Mouse (Mus musculus): ENCODE data around the gene Pxt1. TPM values are rescaled to one million over a fixed set of nuclear protein-coding genes. Genes with fewer than 3 reads are reported as not detected.
"Not testable (repeated sequence)": the region's sequence is repeated elsewhere in the genome, so short reads cannot be mapped to it uniquely, and the experiment has no call there.

Pxt1 gene
- not detected for polyA plus RNA-seq (2017; shearing (Covaris generic))

DNA sequence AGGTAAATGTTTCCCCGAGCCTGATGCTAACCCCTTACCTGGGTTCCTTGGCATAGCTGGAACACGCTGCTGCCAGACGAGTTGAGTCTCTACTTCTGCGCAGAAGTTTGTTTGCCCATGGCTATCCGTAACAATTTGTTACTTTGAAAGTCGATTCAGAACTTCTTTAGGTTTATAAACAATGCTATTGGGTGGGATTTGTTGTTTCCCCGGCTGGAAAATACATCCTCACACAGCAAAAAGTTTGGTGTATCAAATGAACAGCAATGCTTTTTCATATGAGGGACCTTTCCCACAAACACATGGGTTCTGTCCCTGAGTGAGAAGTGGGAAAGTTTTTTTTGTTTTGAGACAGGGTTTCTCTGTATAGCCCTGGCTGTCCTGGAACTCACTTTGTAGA lies at the start of gene Pxt1:
Gene Pxt1 (minus strand): TSS at position 101 of the 400 bp plus-strand sequence.
- no peak for ATAC-seq

DNA sequence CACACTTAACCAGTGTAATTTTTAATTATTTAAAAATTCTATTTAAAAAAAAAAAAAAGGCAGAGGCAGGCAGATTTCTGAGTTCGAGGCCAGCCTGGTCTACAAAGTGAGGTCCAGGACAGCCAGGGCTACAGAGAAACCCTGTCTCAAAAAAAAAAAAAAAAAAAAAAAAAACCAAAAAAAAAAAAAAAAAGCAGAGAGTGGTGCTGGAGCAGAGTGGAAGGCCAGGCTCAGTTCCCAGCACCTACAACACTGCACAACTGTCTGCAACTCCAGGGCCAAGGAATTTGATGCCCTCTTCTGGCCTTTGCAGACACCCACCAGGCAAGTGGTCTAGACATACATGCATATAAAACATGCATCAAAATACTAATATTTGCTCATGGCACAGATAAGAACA lies 49.4 kb upstream of the Pxt1 start:
- not testable (repeated sequence) for ATAC-seq

DNA sequence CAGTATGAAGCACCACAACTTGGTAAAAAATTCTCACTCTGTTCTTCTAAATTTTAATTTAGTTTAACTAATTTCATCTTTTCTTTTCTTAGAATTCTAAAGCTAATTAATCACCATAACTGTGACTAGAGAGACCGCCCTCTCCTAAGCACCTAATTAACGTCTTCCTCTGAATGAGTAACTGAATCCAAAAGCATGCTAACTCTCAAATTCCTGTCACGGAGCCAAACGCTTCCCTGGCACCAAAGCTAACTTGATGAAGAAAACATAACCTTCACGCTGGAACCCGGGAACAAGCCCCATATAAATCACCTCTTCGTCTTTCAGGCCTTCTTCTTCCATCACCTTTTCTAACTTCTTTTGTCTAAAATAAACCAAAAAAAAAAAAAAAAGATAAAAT lies 48.5 kb upstream of the Pxt1 start:
- ATAC-seq = no peak

DNA sequence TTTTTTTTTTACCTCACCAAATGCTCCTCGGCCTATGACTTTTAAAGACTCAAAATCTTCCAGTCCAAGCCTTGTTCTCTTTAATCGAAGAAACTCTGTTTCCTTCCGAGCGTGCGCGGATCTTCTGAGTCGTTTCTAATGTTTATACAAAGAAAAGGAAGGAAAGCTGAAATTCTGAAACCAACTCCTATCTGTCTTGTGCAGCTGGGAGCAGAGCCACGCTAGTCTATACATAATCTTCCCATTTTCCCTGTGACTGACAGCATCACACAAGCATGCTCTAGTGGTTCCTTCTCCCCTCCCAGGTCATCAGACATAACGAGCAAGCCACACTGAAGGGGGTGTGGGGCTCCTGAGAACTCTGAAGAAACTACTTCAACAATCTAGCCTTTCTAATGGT lies 47.6 kb upstream of the Pxt1 start:
- no peak for ATAC-seq

DNA sequence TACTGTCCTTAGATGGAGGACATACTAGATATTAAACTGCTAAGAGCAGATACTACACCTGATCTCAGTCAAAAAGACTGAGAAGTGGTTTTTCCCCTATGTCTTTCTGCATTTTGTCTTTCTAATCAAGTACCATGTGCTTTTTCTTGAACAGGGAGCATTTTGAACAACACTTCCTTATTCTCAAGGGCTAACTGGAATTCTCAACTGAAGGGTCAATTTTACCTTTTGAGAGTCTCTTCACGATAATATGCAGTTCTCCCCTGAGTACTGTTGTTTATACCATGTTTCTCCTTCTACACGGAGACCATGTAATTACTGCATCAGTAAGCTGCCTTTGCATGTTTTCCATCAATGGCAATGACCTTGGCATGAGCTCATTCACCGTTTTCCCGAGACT lies 46.4 kb upstream of the Pxt1 start:
- ATAC-seq = no peak

DNA sequence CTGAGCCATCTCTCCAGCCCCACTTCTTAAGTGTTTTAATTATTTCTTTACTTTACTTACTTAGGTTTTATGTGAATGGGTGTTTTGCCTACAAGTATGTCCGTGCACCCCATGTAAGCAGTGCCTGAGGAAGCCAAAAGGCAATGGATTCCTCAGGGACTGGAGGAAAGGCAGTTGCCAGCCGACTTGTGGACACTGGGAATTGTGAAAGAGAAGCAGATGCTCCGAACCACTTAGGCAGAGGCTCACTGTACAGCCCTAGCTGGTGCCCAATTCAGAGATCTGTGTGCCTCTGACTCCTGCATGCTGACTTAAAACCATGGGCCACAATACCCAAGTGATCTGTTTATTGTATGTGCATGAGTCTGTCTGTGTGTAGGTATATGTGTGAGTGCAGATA lies 45.4 kb upstream of the Pxt1 start:
- ATAC-seq = no peak

DNA sequence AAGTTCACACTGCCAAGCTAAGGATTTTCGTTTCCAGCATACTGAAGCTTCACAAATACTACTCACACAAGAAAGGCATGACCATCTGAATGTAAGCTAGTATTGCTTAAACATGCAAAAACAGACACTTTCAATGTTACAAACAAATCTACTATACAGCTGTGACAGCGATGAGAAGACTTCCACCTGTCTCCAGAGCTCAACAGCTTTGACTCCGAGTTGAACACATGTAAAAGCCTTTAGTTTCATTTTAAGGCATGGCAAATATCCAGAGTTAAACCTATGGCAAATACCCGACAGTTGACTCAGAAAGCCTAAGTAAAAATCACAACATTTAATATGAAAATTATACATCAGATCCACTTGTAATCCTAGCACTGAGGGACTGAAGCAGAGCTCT lies 44.7 kb upstream of the Pxt1 start:
- no peak for ATAC-seq

DNA sequence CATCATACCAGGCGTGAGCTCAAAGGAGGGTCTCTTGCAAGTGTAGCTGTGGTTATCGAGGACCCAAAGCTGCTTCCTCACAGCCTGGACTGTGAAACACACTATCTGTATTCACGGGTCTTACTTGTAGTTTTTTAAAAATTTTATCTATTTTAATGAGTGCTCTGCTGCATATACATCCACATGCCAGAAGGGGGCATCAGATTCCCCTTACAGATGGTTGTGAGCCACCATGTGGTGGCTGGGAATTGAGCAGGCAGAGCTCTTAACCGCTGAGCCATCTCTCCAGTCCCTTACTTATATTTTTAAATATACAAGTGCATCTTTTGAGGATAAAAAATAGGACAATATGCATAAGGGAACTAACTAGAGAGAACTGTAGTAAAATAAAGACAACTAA lies 44.1 kb upstream of the Pxt1 start:
- ATAC-seq = peak; percentile 52

DNA sequence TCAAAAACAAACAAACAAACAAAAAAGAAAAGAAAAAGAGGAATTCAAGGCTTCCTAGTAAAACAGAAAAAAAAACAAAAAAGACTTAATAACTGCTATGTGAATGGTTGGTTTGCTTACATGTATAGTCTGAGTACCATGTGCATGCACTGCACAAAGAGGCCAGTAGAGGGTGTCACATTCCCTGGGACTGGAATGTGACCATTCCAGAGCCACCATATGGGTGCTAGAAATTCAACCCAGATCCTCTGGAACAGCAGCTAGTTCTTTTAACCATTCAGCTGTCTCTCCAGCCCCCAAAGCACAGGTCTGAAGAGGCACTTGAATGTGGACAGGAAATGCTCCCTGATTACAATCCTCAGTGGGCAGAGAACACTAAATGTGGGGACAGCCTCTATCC lies 43.2 kb upstream of the Pxt1 start:
- no peak for ATAC-seq

DNA sequence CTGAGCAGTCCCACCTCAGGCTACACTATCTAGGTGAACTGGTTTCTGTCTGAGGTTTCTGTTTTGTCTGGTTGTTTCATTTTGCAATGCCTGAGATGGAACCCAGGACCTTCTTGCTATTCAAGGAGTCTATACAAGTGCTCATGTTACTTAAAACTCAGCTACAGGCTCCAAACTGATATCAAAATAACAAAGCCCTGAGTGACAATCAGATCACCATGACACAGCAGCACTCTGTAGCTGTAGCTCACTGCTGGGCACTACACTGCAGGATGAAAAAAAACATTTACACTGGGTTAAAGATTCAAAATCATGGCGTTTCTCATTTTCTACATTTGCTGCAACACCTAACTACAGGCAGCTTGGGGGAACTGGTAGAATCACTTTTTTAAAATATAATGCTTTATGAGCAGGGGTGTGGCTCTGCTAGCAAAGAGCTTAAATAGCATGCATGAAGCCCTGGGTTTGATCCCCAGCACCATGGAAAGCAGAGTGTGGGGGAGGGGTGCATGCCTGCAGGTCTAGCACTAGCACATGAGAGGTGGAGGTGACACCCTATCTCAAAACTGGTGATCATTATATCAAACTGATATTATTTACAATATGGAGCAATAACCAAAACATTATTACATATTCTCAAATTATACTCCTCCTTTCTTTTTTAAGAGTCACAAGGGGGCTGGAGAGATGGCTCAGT lies 41.2 kb upstream of the Pxt1 start:
- no peak for ATAC-seq

DNA sequence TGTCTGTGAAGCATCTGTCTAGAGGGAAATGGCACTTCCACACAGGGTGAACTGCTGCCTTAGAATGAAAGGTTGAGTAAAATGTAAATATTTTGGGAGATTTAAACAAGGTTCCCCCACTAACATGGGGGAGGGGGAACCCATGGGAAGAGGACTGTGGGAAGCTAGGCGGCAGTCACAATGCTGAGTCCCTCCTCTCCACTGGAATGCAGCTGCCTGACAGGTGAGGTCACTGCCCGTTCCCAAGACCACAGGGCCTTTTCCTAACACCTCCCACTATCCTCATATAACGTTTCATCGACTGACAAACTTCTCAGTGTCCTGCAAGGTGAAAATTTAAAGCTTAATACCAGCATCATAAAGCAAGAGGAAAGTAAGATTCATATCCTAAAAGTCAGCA lies 39.0 kb upstream of the Pxt1 start:
- no peak for ATAC-seq

DNA sequence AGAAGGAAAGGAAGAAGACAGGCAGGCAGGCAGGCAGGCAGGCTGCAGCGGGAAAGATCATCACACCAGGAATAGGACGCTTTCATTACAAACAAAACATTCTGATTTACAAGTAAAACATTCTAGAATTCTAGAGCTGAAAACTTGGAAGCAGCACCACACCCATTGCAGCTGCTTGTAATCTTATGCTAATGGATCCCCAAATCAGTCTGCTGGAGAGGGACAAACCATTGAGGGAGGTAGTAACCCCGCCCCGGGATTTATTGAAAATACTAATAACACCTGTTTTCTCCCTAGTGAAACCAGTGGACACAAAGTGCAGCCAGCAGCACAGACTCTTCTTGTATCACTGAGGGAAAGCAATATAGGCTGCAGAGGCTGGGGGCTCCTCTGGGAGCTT lies 37.4 kb upstream of the Pxt1 start:
- ATAC-seq = no peak

DNA sequence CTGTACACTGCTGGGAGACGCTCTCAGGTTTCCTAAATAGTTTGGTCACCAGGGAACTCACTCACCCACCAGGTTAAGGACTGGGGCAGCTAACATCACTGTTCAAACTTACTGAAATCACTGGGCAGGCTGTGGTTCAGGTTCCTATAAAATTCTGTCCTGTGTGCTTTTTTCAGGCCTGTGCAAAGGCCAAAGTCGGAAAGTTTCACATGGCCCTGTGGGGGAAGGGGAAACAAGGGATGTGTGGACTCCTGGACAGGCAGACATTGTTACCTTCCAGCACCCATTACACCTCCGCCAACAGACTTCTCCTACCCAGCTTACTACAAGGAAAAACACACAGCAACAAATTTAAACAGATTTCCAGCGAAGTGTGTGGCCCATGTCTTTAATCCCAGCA lies 35.5 kb upstream of the Pxt1 start:
- no peak for ATAC-seq

DNA sequence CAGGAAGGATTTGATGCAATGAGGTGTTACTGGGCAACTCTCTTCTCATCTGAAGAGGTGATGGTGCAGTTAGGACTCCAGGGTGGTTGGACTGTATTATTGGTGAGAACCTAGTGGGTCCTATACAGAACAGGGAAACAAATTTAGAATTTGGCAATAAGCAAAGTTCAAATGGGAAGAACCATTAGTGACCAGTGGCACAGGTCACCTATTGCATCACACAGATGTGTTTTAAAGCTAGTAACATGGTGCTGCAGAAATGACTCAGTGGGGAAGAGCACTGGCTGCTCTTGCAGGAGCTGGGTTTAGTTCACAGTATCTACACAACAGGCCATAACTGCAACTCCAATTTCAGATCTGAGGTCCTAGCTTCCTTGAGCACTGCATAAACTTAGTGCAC lies 26.5 kb upstream of the Pxt1 start:
- no peak for ATAC-seq

DNA sequence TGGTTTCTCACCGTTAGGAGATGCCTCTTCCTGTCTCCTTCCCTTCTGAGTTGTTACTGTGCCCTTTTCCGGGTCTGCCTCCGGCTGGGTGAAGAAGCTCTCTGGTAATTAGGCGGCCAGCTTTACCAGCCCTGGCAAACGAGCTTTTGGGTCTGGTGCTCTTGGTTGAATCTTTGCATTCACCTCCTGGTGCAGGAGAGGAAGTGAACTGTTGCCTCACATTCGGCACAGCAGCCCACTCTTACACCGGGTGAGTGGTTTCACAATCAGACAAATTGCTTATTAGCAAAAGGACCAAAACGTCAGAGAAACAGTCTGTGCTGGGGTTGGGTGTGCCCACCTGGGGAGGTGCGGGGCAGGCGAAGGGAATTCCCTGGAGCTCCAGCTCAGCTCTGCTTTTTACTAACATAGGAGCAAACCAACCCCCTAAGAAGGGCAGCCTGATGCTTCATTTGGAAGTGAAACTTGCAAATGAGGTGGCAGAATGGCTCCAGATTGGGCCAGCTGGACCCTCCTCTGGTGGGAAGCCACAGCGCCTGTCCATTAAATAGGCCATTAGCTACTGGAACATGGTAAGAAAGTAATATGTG lies 23.5 kb upstream of the Pxt1 start:
- ATAC-seq = peak; percentile 64

DNA sequence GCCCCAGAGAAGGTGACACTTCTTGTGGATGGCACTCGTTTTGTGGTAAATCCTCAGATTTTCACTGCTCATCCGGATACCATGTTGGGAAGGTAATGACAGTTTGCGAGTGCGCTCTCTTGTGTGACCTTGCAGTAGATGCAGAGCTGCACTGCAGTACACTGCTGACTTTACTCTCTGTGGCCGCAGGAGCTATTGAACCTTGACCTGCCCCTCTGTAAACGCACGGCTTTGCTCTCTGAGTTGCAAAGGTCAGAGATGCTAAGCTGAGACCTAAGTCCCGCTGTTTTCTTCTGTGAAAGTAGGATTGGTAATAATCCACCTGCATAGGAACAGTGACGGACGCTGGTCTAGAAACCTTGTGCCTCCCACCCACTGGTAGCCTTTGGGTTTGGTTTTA lies 18.0 kb upstream of the Pxt1 start:
- ATAC-seq = no peak

DNA sequence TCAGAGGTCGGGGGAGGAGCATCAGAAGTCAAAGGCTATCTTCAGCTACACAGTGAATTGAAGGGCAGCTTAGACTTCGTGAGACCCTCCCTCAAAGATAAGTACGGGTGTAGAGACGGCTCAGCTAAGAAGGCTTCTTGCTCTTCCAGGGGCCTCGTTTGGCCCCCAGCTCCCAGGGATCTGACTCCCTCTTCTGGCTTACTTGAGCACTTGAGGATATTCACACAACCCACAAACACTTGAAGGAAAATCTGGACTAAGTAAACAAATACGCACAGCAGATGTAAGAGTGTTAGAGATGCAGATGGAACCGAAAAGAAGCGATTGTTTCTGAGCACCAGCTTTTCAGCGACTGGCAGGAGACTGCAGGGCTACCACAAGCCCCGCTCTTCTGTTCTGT lies 17.0 kb upstream of the Pxt1 start:
- no peak for ATAC-seq

DNA sequence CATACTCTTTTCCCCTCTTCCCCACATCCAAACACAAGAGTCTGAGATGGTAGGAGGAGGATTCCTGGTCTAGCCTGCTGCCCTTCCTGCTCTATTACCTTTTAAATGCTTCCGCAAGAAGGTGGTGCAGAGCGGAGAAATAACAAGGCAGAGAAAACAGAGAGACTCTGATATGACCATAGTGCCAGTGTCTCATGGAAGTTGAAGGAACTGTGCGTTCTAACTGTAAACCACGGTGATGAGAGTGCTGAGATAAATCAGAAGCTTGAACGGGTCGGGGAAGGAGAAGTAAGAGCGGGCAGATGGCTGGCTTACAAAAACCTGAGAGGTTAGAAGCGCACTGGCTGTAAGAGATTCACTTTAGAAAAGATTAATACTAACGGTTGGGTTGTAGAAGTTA lies 10.8 kb upstream of the Pxt1 start:
- no peak for ATAC-seq

DNA sequence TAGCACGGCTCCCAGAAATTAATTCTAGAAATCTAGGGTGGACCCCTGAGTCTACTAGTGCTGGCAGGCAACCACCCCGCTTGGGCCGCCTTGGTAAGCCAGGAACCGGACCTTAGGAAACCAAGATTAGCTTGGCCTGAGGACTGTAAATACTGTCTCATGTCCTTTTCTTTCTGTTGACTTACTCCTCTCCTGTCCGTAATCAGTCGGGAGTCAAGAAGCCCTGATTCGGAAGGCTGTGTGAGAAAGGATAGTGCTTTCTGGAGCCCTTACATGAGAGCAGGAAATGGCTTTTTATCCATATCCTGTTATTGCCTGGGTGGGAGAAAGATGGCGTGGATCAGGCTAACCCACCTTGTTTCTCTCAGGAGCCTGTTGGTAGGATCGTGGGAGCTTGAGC lies 9.6 kb upstream of the Pxt1 start:
- peak; percentile 51 for ATAC-seq

DNA sequence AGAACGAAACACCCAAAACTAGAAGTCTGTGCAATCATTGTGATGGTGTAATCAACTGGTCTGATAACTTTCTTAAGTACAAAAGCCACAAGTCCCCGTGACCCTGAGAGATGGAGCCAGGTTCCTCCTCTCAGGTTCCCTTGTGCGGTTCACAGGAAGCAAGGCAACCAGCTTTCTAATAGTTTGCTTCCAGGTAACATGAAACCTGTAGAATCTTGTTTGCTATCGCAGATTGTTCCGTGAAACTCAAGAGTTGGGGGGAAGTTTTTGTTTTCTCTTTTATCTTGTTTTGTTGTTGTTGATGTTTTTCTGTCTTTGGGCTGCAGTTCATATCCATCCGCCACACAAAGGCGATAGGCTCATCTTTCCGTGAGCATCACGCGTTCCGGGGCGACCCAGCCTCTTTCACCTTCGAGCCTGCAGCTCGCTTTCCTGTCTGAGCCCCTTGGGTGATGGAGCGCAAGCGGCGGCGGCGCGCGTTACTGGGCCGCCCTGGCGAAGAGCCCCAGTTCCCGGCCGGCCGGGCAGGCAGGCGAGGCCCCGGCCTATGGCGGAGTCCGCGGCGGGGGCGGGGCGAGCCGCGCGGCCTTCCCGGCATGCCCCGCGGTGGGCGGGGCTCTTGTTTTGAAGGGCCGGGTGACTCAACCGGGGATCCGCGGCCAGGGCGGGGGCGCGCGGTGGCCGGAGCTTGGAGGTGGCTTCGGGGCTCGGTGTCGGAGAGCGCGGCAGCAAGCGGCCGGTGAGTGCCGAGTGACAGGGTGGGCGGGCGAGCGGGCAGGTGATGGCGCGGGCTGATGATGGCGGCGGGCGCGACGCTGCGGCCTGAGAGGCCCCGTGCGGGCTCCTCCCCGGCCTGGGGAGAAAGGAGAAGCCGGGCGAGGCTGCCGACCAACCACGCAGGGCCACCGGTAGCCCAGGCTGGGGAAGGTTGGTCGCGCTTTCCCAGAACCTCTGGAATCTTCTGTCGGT lies 8.5 kb upstream of the Pxt1 start, which contains the start of gene Kctd20:
Gene Kctd20 (plus strand): TSS at position 120 of the 969 bp plus-strand sequence.
- ATAC-seq = peak; percentile 72

DNA sequence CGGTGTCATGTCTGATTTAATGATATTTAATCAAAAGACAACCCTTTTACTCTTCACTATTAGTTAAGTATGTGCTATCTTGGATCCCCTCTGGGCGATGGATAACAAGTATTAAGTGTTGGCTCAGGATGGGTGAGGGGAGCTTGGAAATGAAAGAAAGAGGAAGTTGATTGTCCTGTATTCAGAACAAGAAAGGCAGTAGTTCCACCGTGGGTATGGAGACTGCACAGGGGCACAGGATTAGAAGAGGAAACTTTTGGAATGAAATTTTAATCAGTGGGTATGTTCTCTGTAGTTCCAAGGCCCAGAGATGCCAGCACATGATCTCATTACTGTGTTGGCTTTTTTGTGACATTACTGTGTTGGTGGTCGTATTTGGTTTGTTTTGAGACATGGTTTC lies 7.1 kb upstream of the Pxt1 start:
- ATAC-seq = no peak

DNA sequence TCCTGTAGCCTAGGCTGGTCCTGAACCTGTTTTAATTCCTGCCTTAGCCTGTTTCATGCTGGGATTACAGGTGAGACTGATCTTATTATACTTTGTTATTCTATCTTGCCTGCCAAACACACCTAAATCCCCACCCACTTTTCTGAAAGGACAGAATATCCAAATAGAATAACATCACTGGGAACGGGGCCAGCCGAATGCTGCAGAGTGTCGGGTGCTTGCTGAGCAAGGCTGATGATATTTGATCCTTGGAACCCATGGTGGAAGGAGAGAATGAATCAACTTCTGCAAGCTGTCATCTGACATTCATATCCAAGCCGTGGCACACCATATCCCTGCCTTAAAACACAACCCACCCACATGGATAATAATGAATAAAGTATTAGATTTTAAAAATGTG lies 5.0 kb upstream of the Pxt1 start:
- no peak for ATAC-seq
